Mouse (Mus musculus) kidney, adult 2 months (tissue): Measurements from ENCODE around the gene Gm10318.

Experiments used
- CTCF ChIP-seq: fragments of 200-500 bp; conservative IDR thresholded peaks from 2 replicates; pipeline ENCODE4 v1.5.1; 2011; ENCODE audit warnings: low read depth, mild to moderate bottlenecking, control low read depth, low read length, moderate library complexity, mixed read lengths; ENCODE audit not compliant: insufficient read depth, insufficient read length
- POLR2A ChIP-seq: fragments of 200-500 bp; IDR thresholded peaks from one replicate; pipeline ENCODE4 v1.6.1; 2011; ENCODE audit warnings: low read depth, low read length, control low read depth

DNA sequence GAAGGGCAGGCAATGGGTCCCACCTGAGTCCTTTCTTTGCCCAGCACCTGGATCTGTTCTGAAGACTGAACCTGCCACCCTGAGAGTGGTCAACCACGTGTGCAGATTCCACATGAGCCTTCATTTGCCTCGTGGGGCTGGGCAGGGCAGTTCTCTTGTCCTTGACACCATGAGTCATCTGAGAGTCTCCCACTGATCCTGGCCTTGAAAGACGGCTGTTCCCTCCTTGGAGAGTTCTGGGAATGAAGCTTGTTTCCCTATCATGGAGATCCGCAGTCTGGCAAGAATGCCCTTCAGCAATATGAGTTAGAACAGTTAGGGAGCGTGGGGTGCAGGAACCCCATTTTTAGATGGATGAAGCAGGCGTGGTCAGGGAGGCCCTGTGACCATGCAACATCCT is 13.7 kb upstream of the Gm10318 start:
- TF ChIP-seq CTCF (no peak), POLR2A (no peak)
